Mouse (Mus musculus) ES-E14 (cell line): Measurements from ENCODE around the gene Grm3.

Source experiments
- CHD2 ChIP-seq: IDR thresholded peaks from 2 replicates; pipeline ENCODE4 v1.6.1; 2014; ENCODE audit warnings: mild to moderate bottlenecking, low read depth, low read length, inconsistent platforms
- MAFK ChIP-seq: IDR thresholded peaks from 2 replicates; pipeline ENCODE4 v1.6.1; 2014; ENCODE audit warnings: mild to moderate bottlenecking, low read depth, low read length, inconsistent platforms; ENCODE audit not compliant: insufficient read depth
- ZC3H11A ChIP-seq: IDR thresholded peaks from 2 replicates; pipeline ENCODE4 v1.6.1; 2012; ENCODE audit warnings: low read depth, mild to moderate bottlenecking, inconsistent platforms, low read length, borderline replicate concordance
- ZNF384 ChIP-seq: IDR thresholded peaks from 2 replicates; pipeline ENCODE4 v1.6.1; 2012; ENCODE audit warnings: low read depth, low read length, inconsistent platforms

DNA sequence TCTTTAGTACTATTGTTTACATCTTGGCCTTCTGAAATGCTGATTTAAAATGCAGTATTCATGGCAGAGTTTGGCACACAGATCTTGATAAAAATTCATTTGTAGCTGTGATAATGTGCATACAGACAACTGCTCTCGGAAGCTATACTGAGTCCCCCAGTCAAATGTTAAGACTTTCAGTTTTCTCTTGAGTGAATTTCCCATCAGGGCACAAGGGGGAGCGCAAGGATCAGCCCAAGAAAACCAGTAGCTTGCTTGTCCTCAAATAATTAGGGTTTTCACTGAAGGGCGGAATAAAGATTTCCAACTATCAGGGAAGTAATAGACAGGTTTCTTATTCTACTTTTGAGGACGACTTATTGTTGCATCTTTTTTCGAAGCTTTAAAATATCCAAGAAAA, 275.4 kb downstream of the Grm3 start:
- no peak for TF ChIP-seq CHD2
- TF ChIP-seq ZC3H11A: peak; percentile 53; the same call in 1 of the 2 replicates
- no peak for TF ChIP-seq ZNF384
- no peak for TF ChIP-seq MAFK
